Mouse (Mus musculus): ENCODE data around the gene Fam83g.

GRCm38 (mm10) chr11:61715130-61715529 lies 31.2 kb downstream of the Fam83g start:
- TF ChIP-seq CTCF (IDR thresholded peaks at IDR 0.05; ENCODE audit: borderline replicate concordance, insufficient read depth, low read length) (no peak), POLR2A (IDR thresholded peaks at IDR 0.05; ENCODE audit: low read depth, low read length) (no peak)

Measured in embryonic fibroblast, embryonic 13.5 days (primary cell).